Mouse (Mus musculus): ENCODE measurements around the gene Rtl8a.

Rtl8a gene

DNA sequence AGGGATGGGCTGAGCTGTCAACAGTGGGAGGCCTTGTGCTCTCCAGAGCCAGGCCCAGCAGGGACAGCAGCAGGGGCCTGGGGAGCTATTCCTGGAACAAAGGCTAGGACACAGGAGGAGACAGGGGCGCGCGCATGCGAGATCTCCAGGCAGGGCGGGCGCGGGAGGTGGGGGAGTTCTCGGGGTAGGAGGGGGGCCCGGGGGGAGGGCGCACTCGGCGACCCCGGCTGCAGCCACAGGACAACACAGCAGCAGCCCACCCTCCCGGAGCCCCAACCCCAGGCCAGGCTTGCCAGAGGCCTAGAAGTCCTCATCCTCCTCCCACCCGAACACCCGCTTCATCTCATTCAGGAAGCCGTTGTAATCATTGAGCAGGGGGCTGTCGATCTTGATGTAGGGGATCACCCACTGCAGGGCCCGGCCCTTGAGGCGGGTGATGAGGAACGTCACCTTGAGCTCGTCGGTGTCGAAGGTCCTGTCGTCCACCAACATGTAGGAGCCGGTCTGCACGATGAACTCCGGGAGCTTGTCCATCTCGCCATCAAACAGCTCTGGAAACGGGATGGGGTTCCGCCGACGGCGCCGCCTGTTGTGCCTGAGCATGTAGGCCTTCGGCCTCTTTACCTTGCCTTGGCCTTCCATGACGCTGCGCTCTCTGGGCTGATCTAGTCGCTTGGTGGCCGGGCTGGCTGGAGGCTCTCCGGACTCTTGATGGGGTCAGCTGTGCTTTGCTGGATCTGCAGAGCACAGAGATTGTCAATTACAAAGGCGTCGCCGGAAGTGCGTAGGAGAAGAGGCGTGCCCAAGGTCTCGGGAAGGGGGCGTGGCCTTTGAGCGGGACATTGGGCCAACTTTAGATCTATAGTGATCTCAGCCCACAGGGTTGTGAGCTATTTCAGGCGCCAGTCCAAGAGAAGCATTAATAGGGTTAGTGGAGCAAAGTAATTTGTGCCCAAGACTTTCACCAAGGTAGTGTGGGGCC, at the start of gene Rtl8a:
TSS of gene Rtl8a (minus strand) at position 703 of the 982 bp plus-strand sequence.
- WGBS, result 0% methylated on average over 12 of the region's 50 CpGs

DNA sequence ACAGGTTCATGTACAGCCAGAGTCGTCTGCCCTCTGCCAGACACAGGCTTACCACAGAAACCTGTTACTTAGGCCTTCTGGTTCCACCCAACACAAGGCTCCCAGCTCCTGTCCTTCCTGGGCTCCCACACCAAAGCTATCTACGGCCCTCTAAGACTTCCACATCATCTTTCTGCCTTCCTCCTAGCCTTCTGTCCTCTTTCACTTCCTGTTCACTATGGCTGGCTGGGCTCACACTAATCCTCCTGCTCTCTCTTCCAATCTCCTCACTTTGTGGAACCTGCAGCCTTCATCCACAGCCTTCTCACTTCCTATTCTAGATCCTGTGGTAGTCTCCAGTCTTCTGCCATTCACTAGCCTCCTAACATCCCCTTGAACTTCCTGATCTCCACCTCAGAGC, 49.7 kb upstream of the Rtl8a start:
- 76% methylated on average over 2 of the region's 2 CpGs for WGBS

DNA sequence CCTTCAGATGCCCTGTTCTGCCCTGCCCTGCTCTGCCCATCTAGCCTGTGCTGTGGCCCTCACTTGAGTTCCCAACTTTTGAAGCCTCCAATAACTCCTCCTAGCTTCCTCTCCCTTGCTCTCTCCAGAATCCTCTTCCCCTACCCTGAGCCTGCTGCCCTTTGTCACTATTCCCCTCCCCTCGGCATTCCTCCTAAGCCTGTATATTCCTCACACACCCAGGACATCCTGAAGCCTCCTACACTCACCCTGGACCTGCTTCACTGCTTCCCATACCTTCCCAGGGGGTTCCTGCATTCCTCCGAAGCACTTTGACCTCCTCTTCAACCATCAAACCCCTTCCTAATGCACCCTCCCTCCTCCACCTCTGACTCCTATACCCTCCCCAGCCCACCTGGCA, 48.6 kb upstream of the Rtl8a start:
- 68% methylated on average over 2 of the region's 2 CpGs for WGBS

DNA sequence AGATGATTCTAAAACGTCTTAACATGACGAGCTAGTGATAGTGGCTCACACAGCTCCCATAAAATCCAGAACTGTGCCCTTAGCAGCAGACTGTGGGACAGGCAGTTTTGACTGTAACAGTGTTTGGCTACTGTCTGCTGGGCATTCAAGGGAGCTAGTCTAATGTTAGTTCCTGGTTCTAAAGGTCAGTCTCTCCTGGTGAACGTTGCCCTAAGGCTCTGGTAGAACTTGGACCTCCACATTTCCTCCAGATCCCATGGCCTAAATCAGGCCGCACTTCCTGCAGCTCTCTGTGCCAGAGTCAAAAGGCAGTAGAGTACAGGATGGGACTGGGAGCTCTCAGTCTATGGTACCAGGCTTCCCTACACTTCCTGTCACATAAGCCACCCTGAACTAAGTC, 41.2 kb upstream of the Rtl8a start:
- 76% methylated on average over 2 of the region's 4 CpGs for WGBS

DNA sequence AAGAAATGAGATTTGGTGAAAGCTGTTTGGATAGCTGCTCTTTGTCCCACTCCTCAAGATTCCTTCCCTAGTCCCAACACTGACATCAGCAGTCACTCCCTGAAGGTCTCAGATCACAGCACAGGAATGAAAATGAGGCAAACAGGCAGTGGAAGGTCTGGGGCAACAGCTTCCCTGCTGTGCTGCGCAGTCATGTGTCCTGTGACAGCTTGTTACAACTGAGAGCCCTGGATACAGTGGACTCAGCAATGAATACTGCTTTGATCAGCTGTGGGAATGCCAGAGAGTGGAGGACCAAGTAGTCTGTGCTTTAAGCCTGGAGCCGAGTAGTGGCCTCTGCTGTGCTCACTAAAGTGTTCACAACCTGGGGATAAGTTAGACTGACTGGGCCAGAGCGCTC, 39.2 kb upstream of the Rtl8a start:
- 55% methylated on average over 1 of the region's 3 CpGs for WGBS

DNA sequence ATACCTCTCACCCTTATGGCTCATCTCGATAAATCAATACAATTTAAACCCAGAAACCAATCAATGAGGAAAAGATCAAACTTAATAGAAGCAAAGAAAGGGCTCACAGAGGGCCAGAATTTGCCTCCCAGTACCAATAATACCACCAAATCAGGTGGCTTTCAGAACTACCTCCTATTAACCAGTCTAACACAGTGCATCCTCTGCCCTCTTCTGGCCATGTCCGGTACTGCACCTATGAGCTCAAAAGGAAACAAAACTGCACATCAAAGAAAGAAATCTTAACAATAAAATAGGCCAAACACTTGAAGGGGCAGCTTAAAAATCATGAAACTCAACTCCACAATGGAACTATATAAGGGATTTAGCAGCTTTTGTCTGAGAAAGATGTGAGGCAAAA, 33.5 kb upstream of the Rtl8a start:
- 3% methylated on average over 1 of the region's 2 CpGs for WGBS

DNA sequence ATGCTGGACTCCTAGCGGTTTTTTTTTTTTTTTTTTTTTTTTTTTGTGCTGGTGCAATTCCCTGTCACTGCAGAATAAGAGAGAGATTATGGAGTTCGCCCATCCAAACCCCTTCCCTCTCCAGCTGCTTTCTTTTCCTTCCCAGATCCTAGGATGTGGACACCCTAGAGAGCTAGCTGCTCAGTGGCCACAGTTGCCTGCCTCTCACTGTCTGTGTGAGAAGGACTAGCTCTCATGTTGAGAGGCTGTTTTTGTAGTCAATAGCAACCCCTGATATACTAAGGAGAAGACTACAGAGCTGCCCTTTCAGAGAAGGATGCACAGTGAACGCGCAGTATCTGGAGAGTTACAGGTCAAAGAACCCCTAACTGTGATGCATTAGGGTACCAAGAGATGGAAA, 27.2 kb upstream of the Rtl8a start:
- WGBS, result 5% methylated on average over 4 of the region's 4 CpGs

DNA sequence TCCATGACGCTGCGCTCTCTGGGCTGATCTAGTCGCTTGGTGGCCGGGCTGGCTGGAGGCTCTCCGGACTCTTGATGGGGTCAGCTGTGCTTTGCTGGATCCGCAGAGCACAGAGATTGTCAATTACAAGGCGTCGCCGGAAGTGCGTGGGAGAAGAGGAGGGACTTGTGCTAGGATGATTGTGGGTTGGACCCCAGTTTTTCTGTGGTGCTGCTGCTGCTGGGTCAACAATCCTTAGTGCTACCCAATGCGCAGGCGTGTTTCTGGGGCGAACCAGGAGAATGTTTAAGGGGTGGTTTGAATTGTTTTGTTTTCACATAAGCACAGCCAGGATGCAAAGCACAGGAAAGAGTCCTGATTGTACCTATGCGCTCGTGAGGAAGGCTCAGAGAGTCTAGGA, 26.8 kb upstream of the Rtl8a start, which contains the start of gene Rtl8b:
TSS of gene Rtl8b (minus strand) at position 115 of the 400 bp plus-strand sequence.
- 2% methylated on average over 11 of the region's 15 CpGs for WGBS

DNA sequence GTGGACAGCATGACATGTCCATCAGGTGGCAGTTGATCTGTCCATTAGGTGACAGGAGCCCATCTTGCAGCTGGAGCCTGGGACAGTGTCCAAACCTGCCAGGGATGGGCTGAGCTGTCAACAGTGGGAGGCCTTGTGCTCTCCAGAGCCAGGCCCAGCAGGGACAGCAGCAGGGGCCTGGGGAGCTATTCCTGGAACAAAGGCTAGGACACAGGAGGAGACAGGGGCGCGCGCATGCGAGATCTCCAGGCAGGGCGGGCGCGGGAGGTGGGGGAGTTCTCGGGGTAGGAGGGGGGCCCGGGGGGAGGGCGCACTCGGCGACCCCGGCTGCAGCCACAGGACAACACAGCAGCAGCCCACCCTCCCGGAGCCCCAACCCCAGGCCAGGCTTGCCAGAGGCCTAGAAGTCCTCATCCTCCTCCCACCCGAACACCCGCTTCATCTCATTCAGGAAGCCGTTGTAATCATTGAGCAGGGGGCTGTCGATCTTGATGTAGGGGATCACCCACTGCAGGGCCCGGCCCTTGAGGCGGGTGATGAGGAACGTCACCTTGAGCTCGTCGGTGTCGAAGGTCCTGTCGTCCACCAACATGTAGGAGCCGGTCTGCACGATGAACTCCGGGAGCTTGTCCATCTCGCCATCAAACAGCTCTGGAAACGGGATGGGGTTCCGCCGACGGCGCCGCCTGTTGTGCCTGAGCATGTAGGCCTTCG, 26.2 kb upstream of the Rtl8a start:
- no CpG with 5 or more reads among the region's 36 CpGs for WGBS

DNA sequence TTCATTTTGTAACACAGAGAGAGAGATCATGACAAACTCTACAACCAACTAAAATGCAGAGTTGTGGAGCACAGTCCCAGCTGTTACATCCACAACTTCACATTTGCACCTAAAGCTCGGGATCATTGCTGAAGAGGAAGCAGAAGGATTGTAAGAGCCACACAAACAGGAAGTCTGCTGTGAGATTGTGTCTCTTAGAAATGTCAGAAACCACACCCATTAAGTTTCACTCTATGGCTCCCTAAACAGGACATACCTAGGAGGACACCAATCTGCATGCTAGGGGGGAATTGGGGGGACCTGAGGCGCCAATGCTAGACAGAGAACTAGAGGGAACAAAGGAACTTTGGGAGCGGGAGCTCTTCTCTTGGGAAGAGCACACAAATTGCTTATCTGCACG, 9.4 kb upstream of the Rtl8a start:
- 75% methylated on average over 4 of the region's 4 CpGs for WGBS

DNA sequence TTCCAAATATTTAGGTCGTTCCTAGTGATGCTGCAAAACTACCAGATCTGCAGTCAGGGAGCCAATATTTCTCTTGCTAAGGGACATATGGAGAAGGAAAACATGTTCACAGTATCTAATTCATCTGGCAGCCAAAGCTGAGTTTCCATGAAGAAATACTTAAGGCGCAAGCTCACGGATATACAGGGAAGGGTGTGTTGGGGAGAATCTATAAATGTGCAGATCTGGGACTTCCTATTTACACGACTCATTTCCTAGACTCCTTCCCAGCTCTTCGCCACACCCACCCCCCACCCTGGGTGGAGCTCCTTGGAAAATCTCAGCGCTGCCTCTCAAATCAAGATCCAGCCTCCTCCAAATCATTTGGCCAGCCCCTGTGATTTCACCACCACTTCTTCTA, 2.4 kb upstream of the Rtl8a start:
- WGBS, result 47% methylated on average over 6 of the region's 6 CpGs

DNA sequence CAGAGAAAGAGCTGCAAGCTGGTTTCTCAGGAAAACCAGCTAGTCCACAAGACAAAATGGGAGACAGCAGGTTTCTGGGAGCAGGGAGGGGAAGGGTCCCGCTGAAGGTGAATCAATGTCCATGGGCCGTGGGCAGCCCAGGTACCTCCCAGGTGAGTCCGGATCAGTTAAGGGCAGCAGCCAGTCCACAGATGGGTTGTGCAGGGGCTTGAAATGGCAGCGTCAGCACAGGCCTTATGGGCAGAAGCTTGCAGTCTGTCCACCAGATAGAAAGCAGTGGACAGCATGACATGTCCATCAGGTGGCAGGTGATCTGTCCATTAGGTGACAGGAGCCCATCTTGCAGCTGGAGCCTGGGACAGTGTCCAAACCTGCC, 890 bp downstream of the Rtl8a start:
- 25% methylated on average over 4 of the region's 4 CpGs for WGBS

DNA sequence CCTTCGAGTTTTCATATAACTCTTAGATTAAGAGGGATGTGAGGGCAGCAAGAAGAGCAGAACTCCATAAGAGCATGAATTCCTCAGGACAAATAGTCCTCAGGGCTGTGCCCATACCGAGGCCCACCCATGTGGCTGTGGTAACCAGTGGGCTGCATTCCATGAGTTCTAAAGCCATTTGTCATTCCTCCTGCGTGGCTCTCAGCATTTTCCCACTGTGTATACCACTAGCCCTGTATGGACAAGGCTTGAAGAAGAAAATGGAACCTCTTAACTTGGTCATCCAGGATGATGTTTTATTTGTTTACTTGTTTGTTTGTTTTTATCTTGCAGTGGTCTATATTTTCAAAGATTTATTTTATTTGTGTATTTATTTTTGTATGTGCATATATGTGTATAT, 5.4 kb downstream of the Rtl8a start:
- WGBS, result 65% methylated on average over 3 of the region's 3 CpGs

DNA sequence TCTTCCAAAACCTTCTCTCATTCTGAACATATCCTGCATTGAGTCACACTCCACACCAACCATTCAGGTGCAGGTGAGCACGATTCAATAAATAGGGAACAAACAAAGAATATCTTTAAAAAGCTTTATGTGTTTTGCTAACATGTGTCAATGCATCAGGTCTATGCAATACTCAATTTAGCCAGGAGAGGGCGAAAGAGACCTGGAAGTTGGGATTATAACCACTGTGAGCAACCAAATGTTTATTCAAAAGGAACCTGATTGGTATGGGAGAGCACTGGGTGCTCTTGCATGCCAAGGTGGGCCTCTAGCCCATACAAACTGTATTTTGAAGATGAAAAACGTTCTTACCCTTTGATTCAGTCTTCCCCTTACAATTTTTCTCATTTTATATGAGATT, 32.9 kb downstream of the Rtl8a start:
- 0% methylated on average over 3 of the region's 3 CpGs for WGBS

DNA sequence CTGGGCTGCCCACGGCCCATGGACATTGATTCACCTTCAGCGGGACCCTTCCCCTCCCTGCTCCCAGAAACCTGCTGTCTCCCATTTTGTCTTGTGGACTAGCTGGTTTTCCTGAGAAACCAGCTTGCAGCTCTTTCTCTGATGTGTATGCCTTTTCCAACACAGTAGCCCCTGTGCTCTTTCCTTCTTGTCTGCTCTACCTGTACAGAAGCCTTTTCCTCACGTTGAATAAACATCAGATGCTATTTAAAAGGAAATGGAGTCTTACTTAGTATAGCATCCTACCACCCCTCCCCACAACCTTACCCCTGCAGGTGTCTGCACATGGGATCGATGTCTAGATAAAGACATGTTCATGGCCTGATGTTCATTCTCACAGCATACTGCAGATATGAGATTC, 34.6 kb downstream of the Rtl8a start, which contains the start of gene Gm14597:
TSS of gene Gm14597 (minus strand) at position 101 of the 400 bp plus-strand sequence.
- WGBS, result 49% methylated on average over 3 of the region's 4 CpGs

DNA sequence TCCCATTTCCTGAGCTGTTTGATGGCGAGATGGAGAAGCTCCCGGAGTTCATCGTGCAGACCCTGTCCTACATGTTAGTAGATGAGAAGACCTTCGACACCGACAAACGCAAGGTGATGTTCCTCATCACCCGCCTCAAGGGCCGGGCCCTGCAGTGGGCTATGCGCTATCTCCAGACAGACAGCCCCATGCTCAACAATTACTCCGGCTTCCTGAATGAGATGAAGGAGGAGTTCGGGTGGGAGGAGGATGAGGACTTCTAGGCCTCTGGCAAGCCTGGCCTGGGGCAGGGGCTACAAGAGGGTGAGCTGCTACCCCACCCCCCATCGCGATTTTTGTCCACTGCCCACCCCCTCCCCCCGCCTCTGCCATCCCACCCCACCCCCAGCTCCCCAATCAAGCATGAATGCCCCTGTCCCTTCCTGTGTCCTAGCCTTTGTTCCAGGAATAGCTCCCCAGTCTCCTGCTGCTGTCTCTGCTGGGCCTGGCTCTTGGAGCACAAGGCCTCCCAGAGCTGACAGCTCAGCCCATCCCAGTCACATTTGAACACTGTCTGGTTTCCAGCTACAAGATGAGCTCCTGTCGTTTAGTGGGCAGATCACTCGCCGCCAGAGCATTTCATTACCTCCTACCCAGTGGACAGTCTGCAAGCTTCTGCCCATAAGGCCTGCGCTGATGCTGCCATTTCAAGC, 35.2 kb downstream of the Rtl8a start:
- 11% methylated on average over 15 of the region's 18 CpGs for WGBS

DNA sequence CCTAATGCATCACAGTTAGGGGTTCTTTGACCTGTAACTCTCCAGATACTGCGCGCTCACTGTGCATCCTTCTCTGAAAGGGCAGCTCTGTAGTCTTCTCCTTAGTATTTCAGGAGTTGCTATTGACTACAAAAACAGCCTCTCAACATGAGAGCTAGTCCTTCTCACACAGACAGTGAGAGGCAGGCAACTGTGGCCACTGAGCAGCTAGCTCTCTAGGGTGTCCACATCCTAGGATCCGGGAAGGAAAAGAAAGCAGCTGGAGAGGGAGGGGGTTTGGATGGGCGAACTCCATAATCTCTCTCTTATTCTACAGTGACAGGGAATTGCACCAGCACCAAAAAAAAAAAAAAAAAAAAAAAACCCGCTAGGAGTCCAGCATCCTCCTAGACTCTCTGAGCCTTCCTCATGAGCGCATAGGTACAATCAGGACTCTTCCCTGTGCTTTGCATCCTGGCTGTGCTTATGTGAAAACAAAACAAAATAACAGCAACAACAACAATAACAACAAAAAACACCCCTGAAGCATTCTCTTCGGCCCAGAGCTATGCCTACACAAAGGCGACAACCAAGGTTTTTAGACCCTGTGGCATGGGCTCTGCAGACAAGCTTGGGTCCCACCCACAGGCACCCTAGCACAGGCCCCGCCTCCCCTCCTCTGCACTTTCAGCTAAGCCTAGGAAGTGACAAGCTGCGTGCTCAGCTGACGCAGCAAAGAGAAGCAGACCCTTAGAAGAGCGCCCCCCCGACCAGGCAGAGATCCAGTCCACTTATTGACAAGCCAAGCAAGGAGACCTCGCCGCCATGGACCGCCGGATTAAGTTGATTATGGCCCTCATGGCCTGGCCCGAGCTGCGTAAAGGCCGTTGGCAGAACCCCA, 36.0 kb downstream of the Rtl8a start, which contains the start of gene Rtl8c:
TSS of gene Rtl8c (plus strand) at position 791 of the 880 bp plus-strand sequence.
- WGBS, result 5% methylated on average over 20 of the region's 20 CpGs

DNA sequence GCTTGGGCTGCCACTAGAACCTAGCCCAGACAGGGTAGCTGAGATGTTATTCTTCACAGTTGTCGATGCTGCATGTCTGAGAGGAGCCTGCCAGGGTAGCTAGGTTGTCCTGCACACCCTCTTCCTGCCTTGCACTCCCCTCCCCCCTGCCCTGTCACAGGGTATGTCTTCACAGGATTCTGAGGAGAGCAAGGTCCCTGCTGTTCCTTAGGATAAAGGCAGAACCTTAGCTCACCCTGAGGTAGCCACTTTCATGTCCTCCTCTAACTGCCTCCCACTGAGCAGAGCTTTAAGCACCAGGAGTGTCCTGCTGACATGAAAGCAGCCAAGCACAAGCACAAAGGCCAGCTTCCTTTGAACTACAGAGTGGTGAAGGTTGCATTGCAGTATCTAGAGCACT, 37.3 kb downstream of the Rtl8a start:
- WGBS, result 53% methylated on average over 1 of the region's 1 CpGs

DNA sequence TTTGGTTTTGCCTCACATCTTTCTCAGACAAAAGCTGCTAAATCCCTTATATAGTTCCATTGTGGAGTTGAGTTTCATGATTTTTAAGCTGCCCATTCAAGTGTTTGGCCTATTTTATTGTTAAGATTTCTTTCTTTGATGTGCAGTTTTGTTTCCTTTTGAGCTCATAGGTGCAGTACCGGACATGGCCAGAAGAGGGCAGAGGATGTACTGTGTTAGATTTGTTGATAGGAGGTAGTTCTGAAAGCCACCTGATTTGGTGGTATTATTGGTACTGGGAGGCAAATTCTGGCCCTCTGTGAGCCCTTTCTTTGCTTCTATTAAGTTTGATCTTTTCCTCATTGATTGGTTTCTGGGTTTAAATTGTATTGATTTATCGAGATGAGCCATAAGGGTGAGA, 43.5 kb downstream of the Rtl8a start:
- 50% methylated on average over 2 of the region's 2 CpGs for WGBS

All from cerebral cortex, adult 2 months (tissue).